Mouse (Mus musculus) MEL (cell line): ENCODE data around the gene Dock10. TPM values are rescaled to one million over a fixed set of nuclear protein-coding genes. Genes with fewer than 3 reads are reported as not detected.

Experiments
- DNase-seq: peaks from one replicate; pipeline ENCODE4 v3.0.0; 2011; ENCODE audit warnings: low read depth, low spot score
- H3K27ac ChIP-seq: 2 replicates; pipeline ENCODE4 v1.5.1; 2012; ENCODE audit warnings: low read depth, mild to moderate bottlenecking, control low read depth, low read length, moderate library complexity; ENCODE audit not compliant: control insufficient read depth
- H3K27me3 ChIP-seq, 2 experiments: fragments of 150-350 bp in 1 of 2; sonication (generic) in 1 of 2; 2 replicates each; pipeline ENCODE4 v1.6.1; 2012; ENCODE audit warnings: low read length in 2 of 2, mild to moderate bottlenecking in 2 of 2, improper control_type of control experiment in 1 of 2, moderate library complexity in 1 of 2; ENCODE audit not compliant: insufficient read depth in 2 of 2, control insufficient read depth in 1 of 2
- H3K36me3 ChIP-seq, 2 experiments: 2 replicates each; pipeline ENCODE4 v1.6.1; 2012 to 2014; ENCODE audit warnings: low read length in 2 of 2, improper control_type of control experiment in 1 of 2, inconsistent platforms in 1 of 2, mild to moderate bottlenecking in 1 of 2; ENCODE audit not compliant: insufficient read depth in 2 of 2, control insufficient read depth in 1 of 2
- H3K4me1 ChIP-seq, 2 experiments: fragments of 150-350 bp in 1 of 2; sonication (generic) in 1 of 2; 2 replicates each; pipeline ENCODE4 v1.6.1; 2012; ENCODE audit warnings: low read length in 2 of 2, improper control_type of control experiment in 1 of 2, mild to moderate bottlenecking in 1 of 2; ENCODE audit not compliant: insufficient read depth in 2 of 2, control insufficient read depth in 1 of 2
- H3K4me3 ChIP-seq, 2 experiments: fragments of 150-350 bp in 1 of 2; sonication (generic) in 1 of 2; 2 replicates each; pipeline ENCODE4 v1.5.1; 2012; ENCODE audit warnings: low read depth in 2 of 2, low read length in 2 of 2, mild to moderate bottlenecking in 2 of 2, moderate library complexity in 2 of 2, control low read depth in 1 of 2, improper control_type of control experiment in 1 of 2; ENCODE audit not compliant: control insufficient read depth in 1 of 2, insufficient read depth in 1 of 2
- H3K79me2 ChIP-seq: 2 replicates; pipeline ENCODE4 v1.6.1; 2012; ENCODE audit warnings: mild to moderate bottlenecking, low read length, moderate library complexity; ENCODE audit not compliant: control insufficient read depth, poor library complexity, insufficient read depth
- H3K9ac ChIP-seq: 2 replicates; pipeline ENCODE4 v1.6.1; 2012; ENCODE audit warnings: low read depth, mild to moderate bottlenecking, control low read depth, low read length, moderate library complexity; ENCODE audit not compliant: control insufficient read depth, poor library complexity, severe bottlenecking
- H3K9me3 ChIP-seq: fragments of 150-350 bp; sonication (generic); replicated peaks from 2 replicates; pipeline ENCODE4 v1.6.1; 2012; ENCODE audit warnings: mild to moderate bottlenecking, low read length, improper control_type of control experiment, moderate library complexity; ENCODE audit not compliant: insufficient read depth
- CTCF ChIP-seq, 3 experiments: IDR thresholded peaks in 2 of 3; conservative IDR thresholded peaks in 1 of 3; 2 replicates each; pipeline ENCODE4 v1.5.1; 2011 to 2012; ENCODE audit warnings: low read length in 3 of 3, low read depth in 2 of 3, mild to moderate bottlenecking in 2 of 3, improper control_type of control experiment in 1 of 3, inconsistent platforms in 1 of 3, mixed read lengths in 1 of 3, moderate library complexity in 1 of 3; ENCODE audit not compliant: control insufficient read depth in 1 of 3, insufficient read depth in 1 of 3, poor library complexity in 1 of 3, severe bottlenecking in 1 of 3
- E2F4 ChIP-seq: IDR thresholded peaks from 2 replicates; pipeline ENCODE4 v1.6.1; 2011; ENCODE audit warnings: low read depth, low read length, improper control_type of control experiment, borderline replicate concordance
- ETS1 ChIP-seq: IDR thresholded peaks from 2 replicates; pipeline ENCODE4 v1.6.1; 2012; ENCODE audit warnings: low read depth, mild to moderate bottlenecking, inconsistent platforms, low read length, improper control_type of control experiment, moderate library complexity
- GABPA ChIP-seq: IDR thresholded peaks from 2 replicates; pipeline ENCODE4 v1.6.1; 2012; ENCODE audit warnings: low read depth, mild to moderate bottlenecking, inconsistent platforms, low read length, improper control_type of control experiment, moderate library complexity
- GATA1 ChIP-seq: IDR thresholded peaks from 2 replicates; pipeline ENCODE4 v1.6.1; 2011; ENCODE audit warnings: low read depth, low read length, improper control_type of control experiment
- JUND ChIP-seq: IDR thresholded peaks from 2 replicates; pipeline ENCODE4 v1.6.1; 2011; ENCODE audit warnings: low read depth, mild to moderate bottlenecking, improper control_type of control experiment, low read length
- KAT2A ChIP-seq: conservative IDR thresholded peaks from 2 replicates; pipeline ENCODE4 v1.6.1; 2012; ENCODE audit warnings: low read depth, low read length, improper control_type of control experiment, inconsistent platforms
- MAX ChIP-seq: IDR thresholded peaks from 2 replicates; pipeline ENCODE4 v1.6.1; 2011; ENCODE audit warnings: low read length, improper control_type of control experiment
- MEF2A ChIP-seq: IDR thresholded peaks from 2 replicates; pipeline ENCODE4 v1.6.1; 2014; ENCODE audit warnings: low read depth, mild to moderate bottlenecking, inconsistent platforms, low read length, improper control_type of control experiment; ENCODE audit not compliant: poor library complexity, insufficient replicate concordance, severe bottlenecking; ENCODE audit errors: extremely low read depth
- MYB ChIP-seq: IDR thresholded peaks from 2 replicates; pipeline ENCODE4 v1.6.1; 2011; ENCODE audit warnings: mild to moderate bottlenecking, low read depth, low read length, improper control_type of control experiment
- MYC ChIP-seq: IDR thresholded peaks from 2 replicates; pipeline ENCODE4 v1.6.1; 2011; ENCODE audit warnings: low read depth, mild to moderate bottlenecking, low read length, improper control_type of control experiment, moderate library complexity
- NRF1 ChIP-seq: IDR thresholded peaks from 2 replicates; pipeline ENCODE4 v1.6.1; 2014; ENCODE audit warnings: low read depth, mild to moderate bottlenecking, inconsistent platforms, low read length, improper control_type of control experiment, moderate library complexity; ENCODE audit not compliant: poor library complexity, insufficient read depth, severe bottlenecking
- POLR2A ChIP-seq, 2 experiments: IDR thresholded peaks; 2 replicates each; pipeline ENCODE4 v1.6.1; 2011 to 2012; ENCODE audit warnings: low read length in 2 of 2, mild to moderate bottlenecking in 2 of 2, control low read depth in 1 of 2, improper control_type of control experiment in 1 of 2, low read depth in 1 of 2, moderate library complexity in 1 of 2; ENCODE audit not compliant: control insufficient read depth in 1 of 2, insufficient read depth in 1 of 2, poor library complexity in 1 of 2
- RAD21 ChIP-seq: IDR thresholded peaks from 2 replicates; pipeline ENCODE4 v1.6.1; 2011; ENCODE audit warnings: mild to moderate bottlenecking, low read depth, low read length, improper control_type of control experiment
- RCOR1 ChIP-seq: IDR thresholded peaks from 2 replicates; pipeline ENCODE4 v1.6.1; 2012; ENCODE audit warnings: low read depth, mild to moderate bottlenecking, inconsistent platforms, low read length, improper control_type of control experiment
- SIN3A ChIP-seq: IDR thresholded peaks from 2 replicates; pipeline ENCODE4 v1.6.1; 2012; ENCODE audit warnings: low read length, improper control_type of control experiment, inconsistent platforms
- TAL1 ChIP-seq: IDR thresholded peaks from 2 replicates; pipeline ENCODE4 v1.6.1; 2012; ENCODE audit warnings: mild to moderate bottlenecking, inconsistent platforms, low read length, moderate library complexity, mixed read lengths
- UBTF ChIP-seq: IDR thresholded peaks from 2 replicates; pipeline ENCODE4 v1.6.1; 2012; ENCODE audit warnings: low read depth, mild to moderate bottlenecking, inconsistent platforms, low read length, improper control_type of control experiment, moderate library complexity, borderline replicate concordance; ENCODE audit not compliant: insufficient read depth
- USF1 ChIP-seq: IDR thresholded peaks from 2 replicates; pipeline ENCODE4 v1.6.1; 2014; ENCODE audit warnings: low read depth, mild to moderate bottlenecking, inconsistent platforms, low read length, improper control_type of control experiment, moderate library complexity
- ZKSCAN1 ChIP-seq: IDR thresholded peaks from 2 replicates; pipeline ENCODE4 v1.6.1; 2012; ENCODE audit warnings: low read depth, mild to moderate bottlenecking, inconsistent platforms, low read length, improper control_type of control experiment, moderate library complexity
- ZNF384 ChIP-seq: IDR thresholded peaks from 2 replicates; pipeline ENCODE4 v1.6.1; 2012; ENCODE audit warnings: low read depth, mild to moderate bottlenecking, inconsistent platforms, low read length, improper control_type of control experiment
- polyA plus RNA-seq, 2 experiments: library from polyadenylated mRNA; stranded (reverse) in 1 of 2; unstranded in 1 of 2; fragments of >175 nt in 1 of 2; fragments of >200 nt in 1 of 2; gene quantifications; 2 replicates each; pipeline versions ENCODE4 v1.2.1 to v1.2.4; 2012; ENCODE audit warnings: low replicate concordance in 2 of 2, low read depth in 1 of 2; ENCODE audit not compliant: insufficient read length in 2 of 2, insufficient read depth in 1 of 2, missing spikeins in 1 of 2
- total RNA-seq: library from RNA; depleted of rRNA; stranded (reverse); fragments of 300-350 nt; gene quantifications from 2 replicates; pipeline ENCODE4 v1.2.3, GENCODE M21; 2012

The Dock10 gene
- total and polyA plus RNA-seq, 3 experiments, result 11.5 to 74.0 (median 14.3) TPM

DNA sequence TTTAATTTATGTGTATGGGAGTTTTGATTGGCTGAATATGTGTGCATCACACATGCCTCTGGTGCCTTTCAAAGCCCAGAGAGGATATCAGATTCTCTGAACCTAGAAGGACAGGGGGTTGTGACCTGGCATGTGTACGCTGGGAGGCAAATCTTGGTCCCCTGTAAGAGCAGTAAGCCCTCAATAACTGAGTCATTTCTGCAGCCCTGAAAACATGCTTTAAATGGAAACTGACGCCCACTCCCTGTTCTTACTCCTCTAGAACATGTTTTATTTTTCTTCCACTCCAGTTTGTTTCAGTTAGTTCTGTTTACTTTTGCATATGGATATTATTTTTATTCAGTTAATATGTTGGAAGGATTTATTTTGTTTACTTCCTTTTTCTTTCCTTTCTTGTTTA lies 139.2 kb downstream of the Dock10 start:
- no peak for DNase-seq
- Histone ChIP-seq H3K4me1 (peaks cover 0 to 2% of the 10 kb centered on the region in 2 experiments; a peak in 2 of 4 replicates), H3K36me3 (peaks cover 0 to under 1% of the 10 kb centered on the region in 2 experiments; a peak in 2 of 4 replicates), H3K27ac (no peak overlapping the region), H3K27me3 (no peaks in the 10 kb centered on the region), H3K4me3 (no peak overlapping the region), H3K79me2 (no peaks in the 10 kb centered on the region), H3K9me3 (no peaks in the 10 kb centered on the region), H3K9ac (no peak overlapping the region)
- TF ChIP-seq RAD21 (no peak), CTCF (IDR thresholded peaks at IDR 0.05 in 2 of 3, conservative IDR thresholded peaks at IDR 0.05 in 1 of 3; ENCODE audit: control insufficient read depth in 1 of 3, insufficient read depth in 1 of 3, low read depth in 2 of 3, low read length in 3 of 3, poor library complexity in 1 of 3, severe bottlenecking in 1 of 3) (no peak), JUND (no peak), RCOR1 (no peak), KAT2A (no peak), TAL1 (no peak), E2F4 (no peak), ZKSCAN1 (no peak), MAX (no peak), ETS1 (no peak), POLR2A (IDR thresholded peaks at IDR 0.05; ENCODE audit: control insufficient read depth in 1 of 2, insufficient read depth in 1 of 2, low read depth in 1 of 2, low read length in 2 of 2, poor library complexity in 1 of 2) (no peak), USF1 (no peak), NRF1 (no peak)

- Histone ChIP-seq H3K36me3 (peaks cover 4 to 16% of the 10 kb centered on the region in 2 experiments), H3K4me3 (no peak overlapping the region)
- TF ChIP-seq SIN3A (no peak), GATA1 (no peak), MYC (no peak), TAL1 (no peak), ETS1 (no peak), MEF2A (no peak), KAT2A (no peak), ZNF384 (no peak), MAX (no peak), GABPA (no peak), USF1 (no peak), MYB (no peak), UBTF (no peak)
- TF ChIP-seq, all 39 proteins: peak for 0
- Histone ChIP-seq H3K9ac (no peak overlapping the region), H3K79me2 (no peaks in the 10 kb centered on the region), H3K27me3 (no peaks in the 10 kb centered on the region), H3K27ac (no peak overlapping the region), H3K4me1 (peaks cover 14% of the 10 kb centered on the region in 2 experiments), H3K9me3 (no peaks in the 10 kb centered on the region)
- DNase-seq, result no peak
These were observed 141.7 kb downstream of the Dock10 start for GRCm38 (mm10) chr1:80616671-80617070.
